Mouse (Mus musculus) lung, postnatal 0 days (tissue): ENCODE data around the gene Adat1.
A peak's percentile ranks its signal among the peaks of the same experiment; 100 is the strongest.

Experiments used
- CTCF ChIP-seq: IDR thresholded peaks from 2 replicates; pipeline ENCODE4 v1.5.1; 2016; ENCODE audit warnings: antibody characterized with exemption, mild to moderate bottlenecking
- EP300 ChIP-seq: IDR thresholded peaks from 2 replicates; pipeline ENCODE4 v1.6.1; 2016; ENCODE audit warnings: antibody characterized with exemption, mild to moderate bottlenecking, control low read depth

GRCm38 (mm10) chr8:111940171-111941100, 51.7 kb downstream of the Adat1 start, which contains the start of gene Gabarapl2:
- TF ChIP-seq EP300 (no peak), CTCF (0 out of 2 replicates have a peak, but pooled peaks have one; percentile 11)
